Mouse (Mus musculus) cerebellum, adult 9-10 months (tissue): Measurements from ENCODE around the gene Hoxc6.

Source experiments
- DNase-seq: peaks from one replicate; pipeline ENCODE4 v3.0.0; 2022

Gene Hoxc6

DNA sequence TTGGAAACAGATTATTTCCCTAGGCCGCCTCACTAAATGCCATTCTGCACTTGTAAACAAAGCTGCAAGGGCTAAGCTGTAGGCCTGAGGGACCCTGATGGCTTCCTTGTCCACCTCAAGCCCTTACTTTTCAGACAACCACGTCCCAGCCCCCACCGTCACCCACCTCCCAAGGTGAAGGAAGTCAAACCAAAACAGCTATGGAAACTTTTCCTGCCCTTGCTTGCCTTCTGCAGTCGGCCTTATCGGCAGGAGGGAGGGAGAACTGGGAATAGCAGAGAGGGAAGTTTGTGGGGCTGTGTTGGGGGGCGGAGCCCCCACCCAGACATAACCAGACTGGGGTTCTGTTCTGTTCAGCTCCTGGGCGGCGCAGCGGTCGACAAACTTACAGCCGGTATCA, 5.9 kb upstream of the Hoxc6 start:
- no peak for DNase-seq

DNA sequence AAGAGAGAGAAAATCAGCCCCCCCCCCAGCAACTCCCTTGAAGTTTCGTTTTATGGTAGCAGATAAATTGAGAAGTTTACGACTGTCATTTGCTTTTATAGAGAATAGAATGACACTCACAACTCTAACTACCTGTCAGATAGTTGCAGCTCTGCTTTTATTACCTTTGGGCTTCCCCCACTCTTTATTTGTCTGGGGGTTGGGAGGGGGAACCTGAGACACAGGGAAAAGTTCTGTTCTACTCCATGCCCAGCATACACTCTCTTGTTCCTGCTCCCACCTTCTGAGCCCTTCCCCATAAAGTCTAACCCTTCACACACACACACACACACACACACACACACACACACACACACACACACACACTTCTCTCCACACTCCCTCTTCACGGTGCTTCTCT, 5.2 kb upstream of the Hoxc6 start:
- DNase-seq: no peak

DNA sequence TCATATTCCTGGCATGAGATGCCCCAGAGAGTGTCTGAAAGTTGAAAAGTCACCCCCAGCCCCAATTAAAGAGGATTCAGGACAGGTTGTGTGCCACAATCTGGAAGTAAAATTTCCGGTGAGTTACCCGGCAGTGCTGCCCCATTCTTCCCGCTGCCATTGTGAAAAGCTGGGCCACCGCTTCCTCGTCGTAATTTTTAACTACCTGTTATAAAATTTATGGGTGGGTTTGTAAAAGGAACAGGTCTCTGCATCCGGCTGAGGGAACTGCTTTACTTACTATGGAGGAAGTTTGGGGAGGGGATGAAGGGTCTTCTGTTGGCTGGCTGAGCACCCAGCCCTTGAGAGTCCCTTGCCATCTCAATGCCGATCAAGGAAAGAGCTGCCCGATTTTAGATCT, 1.5 kb upstream of the Hoxc6 start:
- no peak for DNase-seq

DNA sequence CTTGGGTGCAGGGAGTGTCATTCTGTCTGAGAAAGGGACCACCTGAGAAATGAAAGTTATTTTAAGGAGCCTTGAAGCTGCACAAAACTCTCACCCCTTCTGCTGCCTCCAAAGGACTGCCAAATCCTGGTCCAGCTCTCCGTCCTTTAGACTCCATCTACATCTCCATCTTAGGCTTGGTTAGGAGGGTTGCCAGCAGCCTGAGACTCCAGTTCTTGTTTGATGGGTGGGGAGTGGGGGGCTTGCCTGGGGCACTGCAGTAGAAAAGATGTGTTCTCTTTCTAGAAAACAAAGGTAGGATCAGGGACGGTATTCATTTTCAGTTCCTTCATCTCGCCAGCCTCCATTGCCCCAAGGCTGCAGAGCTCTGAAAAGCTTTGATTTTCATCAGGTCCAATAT, 626 bp upstream of the Hoxc6 start:
- no peak for DNase-seq

DNA sequence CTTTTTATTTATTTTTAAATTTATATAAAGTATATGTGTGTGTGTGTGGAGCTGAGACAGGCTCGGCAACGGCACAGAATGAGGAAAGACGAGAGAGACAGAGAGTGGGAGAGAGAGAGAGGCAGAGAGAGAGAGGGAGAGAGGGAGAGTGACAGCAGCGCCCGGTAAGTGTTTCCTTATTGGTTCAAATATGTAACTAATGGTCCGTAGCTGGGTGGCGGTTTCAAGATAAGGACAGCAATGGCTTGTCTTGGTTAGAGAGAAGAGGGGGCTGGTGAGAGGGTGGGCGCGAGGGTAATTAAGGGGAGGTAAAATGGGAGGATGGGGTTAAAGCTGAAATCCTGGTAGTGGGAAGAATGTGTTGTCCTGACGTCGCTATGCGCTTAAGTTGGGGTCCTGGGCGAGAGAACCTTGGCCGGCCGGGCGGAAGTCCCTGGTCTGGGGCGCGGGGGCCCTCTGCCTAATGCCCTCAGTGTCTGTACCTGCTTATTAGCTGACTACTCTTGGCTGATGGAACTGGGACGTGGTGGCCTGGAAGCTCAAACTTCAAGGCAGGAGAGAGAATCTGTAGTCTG, 638 bp downstream of the Hoxc6 start:
- no peak for DNase-seq

DNA sequence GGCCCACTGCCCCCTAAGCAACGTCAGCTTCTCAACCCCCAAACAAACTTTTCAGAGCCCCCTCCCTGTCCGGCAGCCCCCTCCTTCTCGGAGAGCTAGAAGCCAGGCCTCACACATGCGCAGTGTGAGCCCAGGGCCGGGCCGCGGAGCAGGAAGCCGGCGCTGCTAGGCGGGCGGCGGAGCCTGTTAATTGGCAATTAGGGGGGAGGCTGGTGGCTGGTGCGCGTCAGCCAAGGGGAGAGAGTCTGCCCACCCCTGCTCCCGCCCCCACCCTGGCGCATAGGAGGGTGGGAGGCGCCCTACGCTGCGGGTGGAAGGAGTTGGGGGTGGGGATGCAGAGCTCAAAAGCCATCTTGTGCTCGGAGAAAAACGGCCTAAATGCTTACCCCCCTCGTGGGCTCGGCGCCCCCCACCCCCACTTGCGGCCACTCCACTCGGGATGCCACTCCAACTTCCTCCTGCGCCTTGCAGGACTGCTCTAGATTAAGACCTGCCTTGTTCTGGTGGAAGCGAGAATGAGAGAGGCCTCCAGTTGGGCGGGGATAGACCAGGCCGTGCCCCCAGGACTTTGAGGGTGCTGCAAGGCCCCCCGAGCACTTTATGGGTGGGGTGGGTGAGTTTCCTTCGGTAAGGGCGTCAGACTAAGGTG, 1.2 kb downstream of the Hoxc6 start:
- no peak for DNase-seq

DNA sequence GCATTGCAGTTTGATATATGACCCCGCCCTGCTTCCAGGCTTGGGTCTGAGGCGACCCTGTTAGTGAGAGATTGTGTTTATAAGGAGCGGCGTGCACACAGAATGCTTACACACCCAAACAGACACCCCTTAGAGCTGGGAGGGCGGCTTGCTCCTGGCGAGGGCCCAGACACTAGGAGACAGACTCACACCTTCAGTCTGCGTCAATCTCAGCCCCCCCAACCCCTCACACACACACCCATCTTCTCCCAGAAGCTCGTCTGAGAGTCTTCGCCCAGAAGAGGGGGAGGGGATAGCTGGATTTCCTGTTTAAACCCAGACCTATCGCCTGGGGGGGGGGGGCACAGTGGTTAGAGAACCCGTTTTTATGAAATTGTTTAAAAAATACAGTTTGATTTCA, 1.9 kb downstream of the Hoxc6 start:
- DNase-seq: no peak

DNA sequence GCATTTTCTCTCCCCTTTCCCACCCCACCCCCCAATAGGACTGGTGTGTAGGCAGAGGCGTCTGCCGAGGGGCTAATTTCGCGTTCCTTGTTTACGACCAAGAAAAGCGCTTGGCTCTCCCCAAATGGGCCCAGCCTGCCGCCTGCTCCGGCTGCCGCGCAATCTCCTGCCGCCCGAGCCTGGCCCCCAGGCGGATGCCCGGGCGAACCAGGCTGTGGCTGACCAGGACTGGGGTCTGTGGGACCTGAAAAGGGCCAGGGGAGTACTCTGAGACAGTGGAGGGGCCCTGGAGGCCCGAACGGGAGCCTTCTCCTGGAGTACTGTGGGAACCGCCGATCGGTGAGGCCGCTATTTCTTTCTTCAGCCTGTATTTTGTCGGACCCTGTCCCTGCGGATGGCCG, 2.4 kb downstream of the Hoxc6 start:
- DNase-seq: no peak

DNA sequence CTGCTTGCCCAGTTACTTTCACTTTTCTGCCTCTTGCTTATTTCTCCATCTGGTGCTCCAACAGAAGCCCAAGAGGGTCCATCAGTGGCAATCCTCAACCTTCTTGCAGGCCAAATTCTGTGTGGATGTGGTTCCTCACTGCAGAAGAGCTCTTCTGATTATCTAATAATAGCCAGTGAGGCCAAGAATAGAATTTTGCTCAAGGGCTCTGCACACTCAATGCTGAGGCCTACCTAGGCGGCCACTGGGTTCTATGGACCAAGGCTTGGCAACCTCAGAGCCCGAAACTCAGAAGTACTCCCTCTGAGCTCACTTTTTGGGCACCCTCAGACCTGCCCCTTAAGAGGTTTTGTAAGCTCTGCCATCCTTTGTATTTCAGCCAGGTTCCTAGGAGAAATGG, 3.3 kb downstream of the Hoxc6 start:
- no peak for DNase-seq

DNA sequence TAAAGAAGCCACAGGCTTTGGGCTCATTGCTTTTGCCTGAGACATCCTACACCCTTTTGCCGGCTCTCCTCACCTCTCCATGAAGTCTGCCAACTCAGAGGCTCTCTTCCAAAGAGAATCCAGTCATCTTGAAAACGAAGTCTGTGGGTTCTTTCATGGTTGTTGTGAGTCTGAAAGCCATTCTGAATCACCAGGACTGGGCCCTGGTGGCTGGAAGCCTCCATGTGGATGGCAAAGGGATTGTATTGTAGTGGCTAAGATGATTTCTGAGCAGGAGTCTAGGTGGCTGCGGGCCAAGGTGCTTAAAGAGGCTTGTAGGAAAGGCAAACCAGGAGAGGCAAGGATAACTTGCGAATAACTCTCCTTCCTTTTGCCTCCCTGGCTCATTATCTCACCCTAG, 4.1 kb downstream of the Hoxc6 start:
- DNase-seq: no peak

DNA sequence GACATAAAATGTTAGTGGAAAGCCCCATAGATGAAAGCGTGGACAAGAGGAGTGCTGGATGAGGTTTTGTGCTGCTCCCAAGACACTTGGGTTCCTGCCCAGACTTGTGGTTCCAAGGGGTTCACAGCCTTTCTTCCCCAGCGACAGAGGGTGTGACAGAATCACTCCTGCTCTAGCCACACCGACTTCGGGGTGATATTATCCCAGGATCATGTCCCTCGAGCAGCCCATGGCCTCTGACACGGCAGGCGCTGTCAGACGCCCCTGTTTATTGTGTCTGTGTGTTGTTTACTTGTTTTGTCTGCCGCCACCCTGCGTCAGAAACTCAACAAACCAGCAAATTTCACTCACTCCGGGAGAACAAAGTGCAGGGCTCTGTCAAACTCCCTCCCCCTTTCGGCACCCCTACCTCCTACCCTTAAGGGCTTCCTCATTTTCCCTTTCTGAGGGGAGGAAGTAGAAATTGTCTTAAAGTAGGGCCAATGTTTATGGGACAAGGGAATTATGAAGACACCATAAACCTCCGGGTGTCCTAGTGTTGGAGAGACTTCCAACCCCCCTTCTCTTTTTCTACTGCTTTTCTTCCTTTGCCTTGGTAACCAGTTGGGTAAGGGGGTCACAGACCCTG, 4.9 kb downstream of the Hoxc6 start:
- no peak for DNase-seq

DNA sequence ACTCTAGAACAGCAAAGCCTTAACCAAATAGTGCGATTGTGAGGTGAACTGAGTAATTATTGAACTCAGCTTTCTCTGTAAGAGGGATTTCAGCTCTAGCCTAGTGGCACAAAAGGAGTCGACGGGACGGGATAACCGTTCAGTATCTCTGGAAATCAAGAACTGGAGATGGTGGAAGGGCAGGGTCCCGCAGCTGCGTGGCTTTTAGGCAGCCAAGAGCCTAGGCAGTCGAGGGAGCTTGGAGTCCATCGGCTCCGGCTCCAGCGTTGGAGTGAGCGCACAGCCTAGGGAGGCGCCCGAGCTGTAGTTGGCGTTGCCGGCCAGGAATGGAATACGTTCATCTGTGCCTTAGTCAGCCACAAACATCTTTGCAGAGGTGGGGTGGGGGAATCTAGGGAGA, 7.3 kb downstream of the Hoxc6 start:
- no peak for DNase-seq

DNA sequence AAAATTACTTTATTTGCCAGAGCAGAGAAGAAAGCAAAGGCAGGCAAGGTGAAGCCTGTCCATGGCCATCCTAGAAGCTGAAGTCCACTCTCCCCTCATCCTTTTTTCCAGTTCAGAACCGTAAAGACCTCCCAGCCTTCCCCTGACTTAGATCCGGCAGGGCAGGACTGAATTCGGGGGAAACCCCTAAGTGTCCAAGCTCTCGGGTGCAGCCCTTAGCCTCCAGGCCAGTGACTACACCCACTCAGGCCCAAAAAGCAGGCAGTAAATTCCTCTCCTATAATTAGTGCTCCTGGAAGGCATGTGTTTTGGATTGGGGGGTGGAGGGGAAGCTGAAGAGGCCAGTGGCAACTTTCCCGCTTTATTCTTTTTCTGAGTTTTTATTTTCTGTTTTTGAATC, 7.7 kb downstream of the Hoxc6 start:
- DNase-seq: no peak

DNA sequence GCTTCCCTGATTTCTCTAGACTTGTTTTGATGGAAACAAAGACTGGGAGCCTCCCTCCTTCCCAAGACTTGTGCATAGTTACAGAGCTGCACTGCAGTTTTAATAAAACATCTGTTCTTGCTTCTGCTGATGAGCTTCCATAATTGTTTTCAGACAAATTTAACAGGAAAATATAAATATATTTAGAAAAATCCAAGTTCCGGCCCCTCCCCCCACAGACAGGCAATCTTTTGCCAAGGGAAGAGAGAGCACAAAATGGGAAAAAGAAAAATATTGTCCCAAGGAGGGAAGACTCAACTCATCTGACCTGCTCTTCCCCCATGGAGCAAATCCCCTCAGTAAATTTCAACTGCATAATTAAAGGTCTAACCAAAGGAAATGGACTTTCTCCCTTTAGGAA, 8.3 kb downstream of the Hoxc6 start:
- no peak for DNase-seq

DNA sequence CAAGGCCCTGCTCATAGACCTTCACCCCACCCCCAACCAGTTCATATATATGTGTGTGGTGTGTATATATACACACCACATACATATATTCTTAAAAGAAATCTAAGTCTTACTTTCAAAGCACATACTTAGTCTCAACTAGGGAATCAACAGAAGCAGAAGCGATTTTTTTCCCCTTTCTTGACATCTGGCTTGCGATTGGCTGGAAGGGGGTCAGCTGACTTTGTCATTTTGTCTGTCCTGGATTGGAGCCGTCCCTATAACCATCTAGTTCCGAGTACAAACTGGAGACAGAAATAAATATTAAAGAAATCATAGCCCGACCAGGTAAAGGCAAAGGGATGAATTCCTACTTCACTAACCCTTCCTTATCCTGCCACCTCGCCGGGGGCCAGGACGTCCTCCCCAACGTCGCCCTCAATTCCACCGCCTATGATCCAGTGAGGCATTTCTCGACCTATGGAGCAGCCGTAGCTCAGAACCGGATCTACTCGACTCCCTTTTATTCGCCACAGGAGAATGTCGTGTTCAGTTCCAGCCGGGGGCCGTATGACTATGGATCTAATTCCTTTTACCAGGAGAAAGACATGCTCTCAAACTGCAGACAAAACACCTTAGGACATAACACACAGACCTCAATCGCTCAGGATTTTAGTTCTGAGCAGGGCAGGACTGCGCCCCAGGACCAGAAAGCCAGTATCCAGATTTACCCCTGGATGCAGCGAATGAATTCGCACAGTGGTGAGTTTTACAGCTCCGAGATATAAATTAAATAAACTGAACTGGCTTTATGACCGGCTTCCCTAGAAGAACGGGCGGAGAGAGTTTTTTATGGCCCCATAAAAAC, 11.4 kb downstream of the Hoxc6 start:
- DNase-seq: no peak

DNA sequence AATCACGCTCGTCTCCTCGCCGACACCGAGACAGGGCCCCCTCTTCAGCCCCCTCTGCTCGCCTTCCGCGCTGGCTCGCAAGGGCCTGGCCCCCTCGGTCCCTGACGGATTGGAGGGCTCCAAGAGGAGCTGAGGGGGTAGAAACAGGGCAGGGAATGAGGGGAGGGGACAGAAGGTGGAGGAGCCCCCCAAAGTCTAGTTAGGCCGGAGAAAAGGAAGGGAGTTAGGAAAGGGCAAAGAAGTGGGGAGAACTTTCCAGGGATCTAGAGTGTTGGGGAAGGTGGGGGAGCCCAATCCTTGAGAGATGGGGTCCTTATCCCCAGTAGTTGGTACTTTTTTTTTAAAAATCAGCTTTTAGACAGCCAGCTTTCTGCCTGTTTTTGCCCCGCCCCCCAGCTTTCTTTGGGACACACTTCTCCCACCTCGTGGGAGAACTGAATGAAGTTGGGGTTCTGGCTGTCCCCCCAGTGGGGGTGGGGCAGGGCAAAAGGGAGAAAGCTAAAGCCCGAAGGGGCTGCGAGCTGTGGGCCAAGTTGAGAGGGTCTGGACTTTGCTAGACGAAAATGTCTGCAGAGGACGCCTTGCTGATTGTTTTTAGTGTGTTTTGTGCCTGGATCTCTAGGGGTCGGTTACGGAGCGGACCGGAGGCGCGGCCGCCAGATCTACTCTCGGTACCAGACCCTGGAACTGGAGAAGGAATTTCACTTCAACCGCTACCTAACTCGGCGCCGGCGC, 12.2 kb downstream of the Hoxc6 start:
- DNase-seq: no peak

DNA sequence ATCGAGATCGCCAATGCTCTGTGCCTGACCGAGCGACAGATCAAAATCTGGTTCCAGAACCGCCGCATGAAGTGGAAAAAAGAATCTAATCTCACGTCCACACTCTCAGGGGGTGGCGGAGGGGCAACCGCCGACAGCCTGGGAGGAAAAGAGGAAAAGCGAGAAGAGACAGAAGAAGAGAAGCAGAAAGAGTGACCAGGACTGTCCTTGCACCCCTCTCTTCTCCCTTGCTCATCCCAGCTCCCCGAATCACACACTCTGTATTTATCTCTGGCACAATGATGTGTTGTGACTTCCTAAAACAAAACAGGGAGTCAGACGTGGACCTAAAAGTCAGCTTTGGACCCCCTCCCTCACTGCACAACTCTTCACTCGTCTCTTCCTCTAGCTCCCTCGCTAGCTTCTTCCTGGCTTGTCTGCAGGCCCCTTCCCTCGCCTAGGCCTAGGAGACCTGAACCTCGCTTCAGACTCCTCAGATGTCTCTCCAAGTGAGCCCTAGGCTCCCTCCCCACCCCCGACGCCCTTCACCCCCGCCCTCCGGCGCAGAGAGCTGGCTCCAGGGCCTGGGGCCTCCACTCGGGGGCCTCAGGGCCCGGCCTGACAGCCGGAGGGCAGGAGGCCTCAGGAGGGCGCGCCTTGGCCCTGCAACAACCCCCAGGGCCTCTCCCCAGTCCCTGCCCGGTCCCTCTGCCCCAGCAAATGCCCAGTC, 12.9 kb downstream of the Hoxc6 start:
- DNase-seq: no peak

DNA sequence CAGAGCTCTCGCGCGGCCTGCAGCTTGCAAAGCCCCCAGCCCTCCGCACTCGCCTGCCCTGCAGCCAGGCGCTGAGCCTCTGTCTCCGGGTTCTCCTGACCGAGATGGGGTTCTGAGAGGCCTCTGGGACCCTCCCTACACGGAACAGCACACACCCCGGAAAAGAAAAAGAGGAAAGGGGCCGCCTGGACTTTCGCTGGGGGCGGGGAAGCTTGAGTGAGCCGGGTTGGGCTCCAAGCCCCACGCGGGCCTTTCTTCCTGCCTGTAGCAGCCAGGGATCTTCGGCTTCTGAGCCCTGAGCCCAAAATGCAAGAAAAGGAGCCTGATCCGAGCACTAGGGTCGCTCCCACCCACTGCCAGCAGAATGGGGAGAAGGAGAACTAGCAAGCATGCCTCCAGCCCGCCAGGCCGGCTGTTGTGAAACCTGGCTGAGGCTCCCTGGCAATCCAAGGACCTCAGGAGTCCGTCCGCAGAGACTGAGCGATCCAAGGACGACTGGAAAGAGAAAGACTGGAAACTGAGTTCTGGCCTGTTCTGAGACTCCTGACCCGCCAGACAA, 13.9 kb downstream of the Hoxc6 start:
- DNase-seq: no peak

DNA sequence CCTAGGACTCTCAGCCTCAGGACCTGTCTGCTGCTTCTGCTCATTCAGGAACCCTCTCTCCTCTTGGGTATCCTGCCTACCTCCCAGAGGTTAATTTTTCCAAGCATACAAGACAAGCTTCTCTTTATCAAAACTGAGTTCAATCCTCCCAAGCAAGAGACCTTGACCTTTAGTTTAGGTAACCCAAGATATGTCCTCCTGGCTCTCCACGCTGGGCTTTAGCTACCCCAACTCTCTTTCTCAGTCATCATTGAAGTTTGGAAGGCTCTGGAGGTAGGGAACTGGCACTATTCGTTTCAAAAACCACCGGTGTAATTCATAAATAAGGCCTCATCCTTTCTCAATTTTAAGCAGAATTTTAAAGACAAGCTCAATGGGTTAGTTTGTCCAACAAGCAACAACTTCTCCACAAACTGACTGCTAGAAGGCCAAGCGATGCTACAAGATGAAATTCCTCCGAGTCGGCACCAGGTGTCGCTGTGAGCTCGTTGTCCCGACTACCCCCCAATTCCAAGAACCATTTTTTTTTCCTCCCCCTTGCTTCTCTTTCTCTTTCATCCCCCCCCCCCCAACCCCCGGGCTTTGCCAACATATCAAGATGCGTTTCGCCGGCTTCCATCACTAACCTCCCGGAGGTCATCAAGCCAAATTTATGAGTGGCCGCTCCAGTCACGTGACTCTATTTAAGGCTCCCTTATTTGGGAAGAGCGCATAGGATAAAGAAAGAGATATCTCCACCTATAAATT, 15.4 kb downstream of the Hoxc6 start:
- peak; percentile 30 for DNase-seq

DNA sequence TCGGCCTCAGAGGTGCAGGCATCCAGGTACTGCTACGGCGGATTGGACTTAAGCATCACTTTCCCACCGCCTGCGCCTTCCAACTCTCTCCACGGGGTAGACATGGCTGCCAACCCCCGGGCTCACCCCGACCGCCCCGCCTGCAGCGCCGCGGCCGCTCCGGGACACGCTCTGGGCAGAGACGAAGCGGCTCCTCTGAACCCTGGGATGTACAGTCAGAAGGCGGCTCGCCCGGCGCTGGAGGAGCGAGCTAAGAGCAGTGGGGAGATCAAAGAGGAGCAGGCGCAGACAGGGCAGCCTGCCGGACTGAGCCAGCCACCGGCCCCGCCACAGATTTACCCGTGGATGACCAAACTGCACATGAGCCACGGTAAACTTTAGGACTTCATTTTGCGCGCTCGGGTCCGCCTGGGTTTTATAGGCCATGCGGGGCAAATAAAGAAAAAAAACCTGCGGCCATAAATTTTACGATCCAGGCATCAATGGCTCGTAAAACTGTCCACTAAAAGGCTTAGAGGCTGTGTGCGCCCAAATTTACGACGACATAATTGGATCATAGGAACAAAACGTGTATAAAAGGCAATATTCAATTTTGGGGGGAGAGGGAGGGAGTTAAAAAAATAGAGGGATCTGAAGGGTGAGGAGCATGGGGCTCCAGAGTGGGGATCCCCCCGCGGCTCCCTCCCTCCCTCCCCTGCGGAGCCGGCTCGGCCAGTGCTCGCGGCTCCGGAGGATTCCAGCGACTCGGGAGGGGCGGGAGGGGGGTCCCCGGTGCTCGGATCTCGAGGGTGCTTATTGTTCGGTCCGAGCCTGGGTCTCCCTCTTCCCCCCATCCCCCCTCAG, 16.3 kb downstream of the Hoxc6 start:
- DNase-seq: no peak

DNA sequence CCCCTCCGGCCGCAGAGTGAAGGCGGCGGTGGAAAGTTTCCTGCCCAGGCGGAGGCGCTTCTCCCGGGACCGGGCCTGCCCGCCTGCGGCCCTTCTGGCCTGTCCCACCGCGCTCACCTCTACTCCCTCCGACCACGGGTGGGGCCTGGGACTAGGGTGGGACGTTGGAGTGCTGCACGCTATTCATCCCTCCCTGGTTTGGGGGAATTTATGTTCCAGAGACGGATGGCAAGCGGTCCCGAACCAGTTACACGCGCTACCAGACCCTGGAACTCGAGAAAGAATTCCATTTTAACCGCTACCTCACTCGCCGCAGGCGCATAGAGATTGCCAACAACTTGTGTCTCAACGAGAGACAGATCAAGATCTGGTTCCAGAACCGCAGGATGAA, 16.9 kb downstream of the Hoxc6 start:
- DNase-seq: no peak
